Mouse (Mus musculus) cortical plate, adult 2 months (tissue): Measurements from ENCODE around the gene Ccdc149.

Experiments
- CTCF ChIP-seq: fragments of 200-500 bp; IDR thresholded peaks from 2 replicates; pipeline ENCODE4 v1.5.1; 2011; ENCODE audit warnings: mild to moderate bottlenecking, control low read depth, low read length; ENCODE audit not compliant: insufficient read depth; ENCODE audit errors: extremely low read depth
- POLR2A ChIP-seq: fragments of 200-500 bp; IDR thresholded peaks from 2 replicates; pipeline ENCODE4 v1.6.1; 2011; ENCODE audit warnings: mild to moderate bottlenecking, low read length, control low read depth; ENCODE audit not compliant: insufficient read depth; ENCODE audit errors: extremely low read depth

GRCm38 (mm10) chr5:52404373-52404772 lies 66.9 kb downstream of the Ccdc149 start:
- TF ChIP-seq CTCF (no peak), POLR2A (no peak)
